Mouse (Mus musculus) retina, postnatal 1 day (tissue): ENCODE measurements around the gene 9030612E09Rik.

Experiments
- DNase-seq: peaks from one replicate; pipeline ENCODE4 v3.0.0-alpha.2; 2012

9030612E09Rik gene

DNA sequence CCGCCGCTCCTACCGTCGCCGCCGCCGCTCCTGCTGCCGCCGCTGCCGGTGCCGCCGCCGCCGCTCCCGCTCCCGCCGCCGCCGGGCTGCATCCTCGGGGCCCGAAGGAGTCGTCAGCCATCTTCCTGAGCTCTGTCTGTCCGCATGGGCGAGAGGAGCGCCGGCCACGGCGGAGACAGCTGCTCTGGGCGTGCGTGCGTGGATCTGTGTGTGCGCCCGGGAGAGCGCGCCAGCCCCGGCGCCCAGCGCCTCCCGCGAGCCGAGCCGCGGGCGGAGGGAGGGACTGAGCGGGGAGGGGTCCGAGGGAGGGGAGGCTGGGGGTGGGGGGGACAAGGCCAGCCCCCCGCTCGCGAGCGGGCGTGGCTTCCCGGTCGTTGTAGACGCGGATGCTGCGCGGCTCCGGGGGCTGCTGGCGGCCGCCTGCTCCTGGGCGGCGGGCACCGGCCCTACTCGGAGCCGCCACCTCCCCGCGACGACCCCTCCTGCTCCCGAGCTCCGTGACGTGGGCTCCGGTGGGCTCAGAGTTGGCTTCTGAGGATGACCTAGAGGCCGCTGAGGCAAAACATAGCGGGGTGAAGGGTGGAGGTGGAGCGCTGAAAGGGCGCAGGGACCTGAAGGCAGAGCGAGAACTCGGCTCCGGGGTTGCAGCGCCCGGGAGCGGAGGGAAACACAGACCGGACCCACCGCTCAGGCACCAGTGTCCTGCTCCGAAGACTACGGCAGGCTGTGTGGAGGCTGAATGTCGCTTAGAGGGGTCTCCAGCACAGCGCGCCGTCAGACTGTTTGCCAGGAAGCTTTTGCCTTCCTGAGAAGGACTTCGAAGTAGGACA, at the start of gene 9030612E09Rik, which contains the start of gene Sobp:
TSS of gene 9030612E09Rik (plus strand) at position 379 of the 830 bp plus-strand sequence.
TSS of gene Sobp (minus strand) at position 205 of the 830 bp plus-strand sequence.
- peak; percentile 84 for DNase-seq

DNA sequence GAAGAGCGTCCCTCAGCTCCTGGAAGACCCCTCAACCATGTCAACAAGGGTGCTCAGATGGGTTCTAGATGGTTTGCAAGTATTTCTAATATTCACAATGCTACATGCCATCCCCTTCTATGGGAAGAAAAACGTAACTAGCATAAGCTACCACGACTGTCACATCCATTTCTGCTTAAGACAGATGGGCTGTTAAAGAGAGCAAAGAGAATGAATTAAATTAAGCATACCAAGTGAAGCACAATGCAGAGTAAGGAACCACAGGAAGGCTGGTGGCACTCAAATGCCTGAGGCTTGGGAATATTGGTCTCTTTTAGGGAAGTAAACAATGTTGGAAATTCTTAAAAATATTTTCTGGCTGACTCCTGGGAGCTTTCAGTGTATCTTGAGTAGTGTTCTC, 45.8 kb upstream of the 9030612E09Rik start:
- peak; percentile 57 for DNase-seq

DNA sequence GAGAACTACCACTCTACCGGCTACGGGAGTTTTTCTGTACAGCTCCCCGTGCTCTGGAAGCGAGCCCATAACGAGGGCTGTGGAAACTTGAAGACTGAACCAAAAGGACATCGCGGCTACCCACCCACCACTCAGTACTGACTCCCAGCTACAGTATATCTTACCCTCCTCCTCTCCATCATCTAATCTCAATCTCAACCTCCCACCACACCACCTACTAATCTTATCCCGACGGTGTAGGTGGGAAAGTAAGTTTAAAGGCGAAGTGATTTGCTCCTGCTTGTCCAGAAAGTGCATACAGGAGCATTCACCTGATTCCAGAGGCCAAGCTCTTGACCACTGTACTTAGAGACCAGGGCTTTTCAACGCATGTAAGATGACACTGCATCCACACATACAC, 40.5 kb upstream of the 9030612E09Rik start:
- no peak for DNase-seq

DNA sequence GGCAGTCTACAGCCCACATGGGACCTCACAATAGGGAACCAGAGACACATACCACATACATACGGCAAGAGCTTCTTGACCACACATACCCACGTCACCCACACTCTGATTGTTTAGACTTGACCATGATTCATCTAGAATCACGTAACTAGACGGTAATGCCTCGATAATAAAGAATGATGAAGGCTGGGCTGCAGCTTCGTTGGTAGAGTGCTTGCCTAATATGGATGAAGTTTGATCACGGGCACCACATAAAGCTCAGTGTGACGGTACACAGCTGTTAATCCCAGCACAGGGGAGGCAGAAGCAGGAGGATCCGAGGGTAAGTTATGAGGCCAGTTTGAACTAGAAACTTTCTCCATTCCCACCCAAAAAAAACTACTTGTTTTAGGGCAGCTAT, 31.3 kb upstream of the 9030612E09Rik start:
- DNase-seq = no peak

DNA sequence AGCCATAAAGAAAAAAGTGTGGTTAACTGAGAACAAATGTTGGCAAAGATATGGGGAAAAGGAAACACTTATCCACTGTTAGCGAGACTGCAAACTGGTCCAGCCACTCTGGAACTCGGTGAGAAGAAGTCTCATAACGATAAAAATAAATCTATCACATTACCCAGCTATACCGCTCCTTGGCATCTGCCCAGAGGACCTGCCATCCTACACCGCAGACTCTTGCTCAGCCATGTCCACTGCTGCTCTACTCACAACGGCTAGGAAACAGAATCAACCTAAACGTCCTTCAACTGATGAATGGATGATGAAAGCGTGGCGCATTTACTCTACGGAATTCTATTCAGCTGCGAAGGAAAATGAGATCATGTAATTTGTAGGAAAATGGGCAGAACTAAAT, 26.0 kb upstream of the 9030612E09Rik start:
- DNase-seq = no peak

DNA sequence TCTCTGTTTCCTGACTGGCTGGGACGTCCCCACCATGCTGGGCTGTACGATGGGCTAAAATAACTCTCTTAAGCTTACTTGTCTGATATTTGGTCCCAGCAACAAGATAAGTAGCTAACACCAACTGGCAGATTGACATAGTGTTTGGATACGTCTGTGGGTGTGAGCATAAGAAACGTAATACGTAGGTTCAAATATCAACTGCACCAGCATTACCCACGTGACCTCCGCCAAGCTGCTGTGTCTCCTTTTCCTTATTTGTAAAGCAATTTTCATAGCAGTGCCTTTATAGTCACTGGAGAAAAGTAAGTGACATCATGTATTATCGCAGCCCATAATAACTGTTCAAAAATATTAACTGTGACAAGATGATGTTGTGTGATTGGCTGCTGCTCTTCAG, 21.9 kb upstream of the 9030612E09Rik start:
- no peak for DNase-seq

DNA sequence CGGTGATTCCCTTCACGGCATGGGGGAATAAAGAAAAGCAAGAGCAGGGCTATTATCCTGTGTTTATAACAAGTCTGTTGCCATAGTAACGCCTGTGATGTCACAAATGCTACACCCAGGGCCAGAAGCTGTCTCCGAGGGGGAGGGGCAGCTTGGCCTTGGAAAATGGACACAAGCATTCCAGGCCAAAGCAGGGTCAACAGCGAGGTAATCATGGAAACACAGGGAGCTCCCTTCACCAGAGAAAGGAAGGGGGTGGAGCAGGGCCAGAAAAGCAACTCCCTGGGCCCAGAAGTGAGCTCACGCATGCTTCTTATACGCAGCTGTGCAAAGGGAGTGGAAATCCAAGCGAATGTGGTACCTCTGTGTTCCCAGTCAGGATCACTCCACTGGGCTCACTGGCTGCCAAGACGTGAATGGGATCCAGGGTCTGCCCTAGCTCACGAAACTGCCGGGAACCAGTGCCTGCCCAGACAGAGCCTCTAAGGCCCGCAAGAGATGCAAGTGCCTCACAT, 19.4 kb upstream of the 9030612E09Rik start:
- peak; percentile 93 for DNase-seq

DNA sequence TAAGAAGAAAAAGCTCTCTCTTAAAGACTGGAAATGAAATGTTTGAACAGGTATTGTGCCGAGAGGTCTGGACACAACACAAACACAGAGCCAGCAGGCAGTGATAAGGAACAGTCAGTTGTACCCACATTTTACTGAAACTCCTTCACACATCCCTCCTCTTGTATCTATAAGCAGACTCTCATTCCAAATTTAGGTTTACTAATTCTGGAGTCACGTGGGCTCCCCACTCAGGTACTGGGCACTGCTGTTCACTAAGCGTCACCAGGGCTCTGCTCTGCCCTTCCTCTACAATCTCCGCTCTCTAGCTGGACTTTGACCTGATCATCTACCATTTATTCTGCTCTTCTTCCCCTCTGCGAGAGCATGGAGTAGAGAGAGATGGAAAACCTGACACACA, 15.6 kb upstream of the 9030612E09Rik start:
- no peak for DNase-seq

DNA sequence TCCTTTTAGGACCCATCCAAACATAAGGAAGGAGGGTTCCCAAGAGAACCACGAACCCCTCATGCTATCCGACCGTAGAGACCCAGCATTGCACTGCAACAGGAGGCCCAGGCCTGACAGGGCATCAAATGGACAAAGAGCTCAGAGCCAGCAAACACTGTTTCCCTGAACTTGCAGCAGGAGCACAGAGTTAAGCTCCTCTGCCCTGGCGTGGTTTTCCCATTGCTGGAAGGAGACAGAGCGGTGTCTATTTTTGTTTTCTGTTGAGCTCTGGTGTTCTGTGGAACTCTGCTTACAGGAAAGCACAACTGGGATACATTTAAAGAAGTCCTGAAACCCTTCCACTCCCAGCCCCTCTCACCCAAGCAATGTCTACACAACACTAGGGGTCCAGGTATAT, 15.2 kb upstream of the 9030612E09Rik start:
- DNase-seq = no peak

DNA sequence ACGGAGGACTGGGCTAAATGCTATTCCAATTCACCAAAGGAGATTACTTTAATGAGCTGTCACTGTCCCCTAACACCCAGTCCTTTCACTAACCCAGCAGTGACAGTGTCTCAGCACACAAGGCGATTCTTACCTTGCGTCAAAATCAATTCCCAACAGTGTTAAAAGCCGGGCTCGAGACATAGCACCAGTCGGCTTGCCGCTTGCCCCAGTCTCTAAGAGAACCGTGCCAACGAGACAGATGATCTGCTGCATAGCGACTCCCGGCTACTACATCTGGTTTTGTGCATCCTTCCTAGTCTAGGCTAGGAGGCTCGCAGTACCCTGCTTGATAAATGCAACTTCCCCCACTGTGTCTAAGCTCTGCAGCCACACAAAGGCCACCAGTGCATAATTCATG, 12.2 kb upstream of the 9030612E09Rik start:
- peak; percentile 23 for DNase-seq

DNA sequence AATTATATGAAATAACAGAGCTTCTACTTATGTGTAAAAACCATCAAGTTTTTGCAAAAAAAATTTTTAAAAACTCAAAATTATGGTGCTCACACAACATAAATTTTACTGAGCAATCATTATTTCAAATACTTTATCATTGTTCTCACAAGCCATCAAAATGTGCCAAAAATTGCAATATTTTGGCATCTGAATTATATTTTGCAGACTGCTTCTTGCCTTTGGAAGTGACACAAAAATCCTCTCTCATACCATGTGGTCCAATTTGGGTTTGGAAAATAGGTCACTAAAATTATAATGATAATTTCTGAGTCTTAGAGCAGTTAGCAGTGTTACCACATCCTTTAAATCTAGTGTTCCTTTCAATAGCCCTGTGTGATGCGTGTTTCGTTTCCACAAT, 10.1 kb upstream of the 9030612E09Rik start:
- DNase-seq = no peak

DNA sequence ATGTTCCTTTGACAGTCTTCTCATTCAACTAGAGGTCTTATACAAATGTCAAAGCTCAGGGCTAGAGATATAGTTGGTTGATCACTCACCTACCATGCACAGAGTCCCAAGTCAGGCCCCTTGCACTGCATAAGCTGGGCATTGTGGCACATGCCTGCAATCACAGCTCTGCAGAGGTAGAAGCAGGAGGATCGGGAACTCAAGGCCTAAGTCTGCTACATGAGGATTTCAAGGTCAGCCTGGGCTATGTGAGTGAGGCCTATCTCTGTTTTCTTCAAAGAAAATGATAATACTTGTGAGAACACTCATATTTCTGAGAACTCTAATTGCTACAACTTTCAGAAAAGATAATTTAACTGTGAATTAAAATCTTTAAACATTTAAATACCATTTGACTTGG, 8.4 kb upstream of the 9030612E09Rik start:
- DNase-seq = no peak

DNA sequence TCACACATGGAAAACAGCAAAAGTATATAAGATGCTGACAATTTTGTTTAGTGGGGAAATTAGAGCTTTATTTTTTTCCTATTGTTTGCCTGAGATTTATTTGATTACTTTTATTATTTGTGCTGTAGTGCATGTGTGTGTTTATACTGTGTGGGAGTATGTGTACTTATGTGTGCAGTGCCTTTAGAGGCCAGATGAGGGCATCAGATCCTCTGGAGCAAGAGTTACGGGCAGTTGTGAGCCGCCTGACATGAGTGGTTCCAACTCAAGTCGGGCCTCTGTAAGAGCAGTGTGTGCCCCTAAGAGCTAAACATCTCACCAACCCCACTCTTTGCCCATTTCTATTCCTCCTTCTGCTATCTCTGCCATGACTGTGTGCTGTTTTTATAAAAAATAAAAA, 7.7 kb upstream of the 9030612E09Rik start:
- no peak for DNase-seq

DNA sequence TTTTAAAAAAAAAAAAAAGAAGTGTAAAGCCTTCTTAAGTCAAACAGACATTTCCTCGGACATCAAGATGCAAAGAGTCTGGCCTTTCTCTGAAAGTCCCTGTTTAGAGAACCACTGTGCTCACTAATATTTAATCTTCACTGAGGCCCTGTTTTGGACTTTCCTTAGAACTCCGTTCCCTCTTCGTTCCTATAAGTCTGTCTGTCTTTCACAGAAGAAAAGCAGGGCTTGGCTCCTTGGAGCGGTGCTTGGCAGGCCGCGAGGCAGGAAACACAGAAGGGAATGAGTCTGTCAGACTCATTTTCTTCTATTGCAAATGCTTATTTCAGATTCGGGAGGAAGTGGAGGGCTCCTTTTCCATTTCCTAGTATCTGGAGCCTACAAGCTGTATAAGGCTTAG, 5.7 kb upstream of the 9030612E09Rik start:
- DNase-seq = no peak

DNA sequence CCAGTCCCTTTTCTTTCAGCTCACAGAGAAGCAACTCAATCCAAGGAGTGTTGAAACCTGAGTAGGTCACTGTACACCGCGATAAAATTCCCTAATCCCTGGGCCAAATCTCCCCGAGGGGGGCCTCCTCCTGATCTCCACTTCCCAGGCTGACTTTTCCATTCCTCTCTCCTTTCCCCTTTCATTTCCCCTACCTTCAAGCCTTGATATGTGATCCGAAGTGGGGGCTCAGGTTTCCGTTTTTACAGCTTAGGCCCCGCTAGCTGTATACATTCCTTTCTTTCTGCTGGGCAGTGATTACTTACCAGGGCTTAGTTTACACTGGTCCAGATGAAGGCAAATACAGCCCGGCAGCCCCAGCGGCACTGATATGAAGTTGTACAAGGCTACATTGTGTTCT, 3.4 kb upstream of the 9030612E09Rik start:
- DNase-seq = peak; percentile 32

DNA sequence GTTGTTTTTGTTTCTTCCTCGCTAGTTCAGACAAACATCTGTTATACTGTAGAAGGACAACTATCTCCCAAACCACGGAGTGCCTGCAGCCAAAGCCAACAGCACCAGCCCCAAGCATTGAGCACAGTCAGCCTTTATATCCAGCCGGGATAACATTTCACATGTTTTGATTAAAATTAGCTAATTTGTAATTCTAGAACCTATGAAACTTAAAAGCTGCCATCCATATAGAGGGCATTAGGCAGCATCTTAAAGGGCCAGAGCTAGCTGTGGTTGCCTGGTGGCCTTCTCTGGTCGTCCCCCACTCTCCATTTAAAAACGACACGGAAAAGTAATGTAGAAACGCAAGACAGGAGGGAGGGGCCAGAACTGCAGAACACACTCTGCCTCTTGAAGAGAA, 2.4 kb upstream of the 9030612E09Rik start:
- no peak for DNase-seq

DNA sequence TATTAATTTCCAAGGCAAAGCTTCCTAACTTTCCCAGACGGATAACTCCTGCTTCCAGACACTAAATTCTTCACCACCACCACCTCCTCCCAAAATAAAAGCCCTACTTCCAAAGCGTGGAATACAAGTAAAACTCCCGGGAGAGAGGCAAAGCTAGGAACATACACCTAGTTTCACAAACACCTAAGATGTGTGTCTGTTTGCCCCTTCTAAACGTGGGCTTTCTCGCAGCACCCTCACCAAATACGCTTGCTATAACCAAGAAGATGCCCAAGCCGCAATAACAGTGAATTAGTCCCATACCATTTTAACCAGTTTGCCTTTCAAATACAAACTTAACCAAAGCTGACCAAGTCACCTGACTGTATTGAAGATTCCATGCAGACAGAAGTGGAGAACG, 1.9 kb upstream of the 9030612E09Rik start:
- no peak for DNase-seq

DNA sequence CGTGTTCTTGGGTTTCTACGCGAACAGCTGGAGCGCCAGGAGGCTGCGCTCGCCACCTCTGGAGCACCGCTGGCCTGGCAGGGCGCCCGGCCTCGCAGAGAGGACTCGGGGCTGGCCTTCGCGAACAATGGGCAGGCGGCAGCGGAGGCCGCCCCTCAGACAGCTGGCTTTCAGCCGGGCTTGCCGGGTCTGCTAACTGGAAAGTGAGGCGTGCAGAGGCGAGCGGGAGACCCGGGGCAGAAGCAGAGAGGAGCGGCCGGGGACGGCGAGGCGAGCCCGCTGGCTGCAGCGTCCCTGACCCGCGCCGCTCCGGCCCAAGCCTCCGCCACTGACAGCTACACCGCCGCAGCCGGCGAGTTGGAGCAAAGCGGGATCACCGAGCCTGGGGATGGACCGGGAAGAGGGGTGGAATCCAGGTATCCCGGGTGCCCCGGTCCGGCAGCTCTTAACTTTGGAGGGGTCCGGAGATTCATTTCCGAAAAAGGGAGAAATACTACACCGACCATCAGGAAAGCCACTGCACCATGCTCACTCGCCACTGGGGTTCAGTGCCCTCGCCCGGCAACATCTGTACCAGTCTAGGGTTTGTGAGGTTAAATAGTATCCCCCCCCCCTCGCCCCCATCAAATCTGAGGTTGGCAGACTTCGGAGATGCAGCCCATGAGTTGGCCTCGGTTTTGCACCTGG, 1.2 kb upstream of the 9030612E09Rik start:
- peak; percentile 81 for DNase-seq

DNA sequence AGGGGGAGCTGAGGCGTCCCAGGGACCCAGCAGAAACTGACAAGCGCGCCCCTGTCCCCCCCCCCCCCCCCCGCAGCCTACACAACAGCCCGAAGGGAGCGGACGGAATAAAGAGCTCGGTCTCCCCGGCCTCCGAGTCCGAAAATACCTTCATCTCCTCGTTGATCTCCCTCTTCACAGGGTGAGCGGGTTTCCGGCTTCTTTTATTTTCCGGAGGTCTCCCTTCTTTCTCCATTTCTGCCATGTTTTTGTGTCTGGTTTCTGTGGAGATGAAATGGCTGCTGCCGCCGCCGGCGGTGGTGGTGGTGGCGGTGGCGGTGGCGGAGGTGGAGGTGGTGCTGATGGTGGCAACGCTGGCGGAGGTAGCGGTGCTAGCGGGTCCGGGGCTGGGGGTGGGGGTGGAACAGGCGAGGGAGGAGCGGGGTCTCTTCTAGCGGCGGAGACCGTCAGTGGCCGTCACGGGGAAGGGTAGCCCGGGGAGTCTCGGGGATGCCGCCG, 627 bp upstream of the 9030612E09Rik start:
- DNase-seq = peak; percentile 61

DNA sequence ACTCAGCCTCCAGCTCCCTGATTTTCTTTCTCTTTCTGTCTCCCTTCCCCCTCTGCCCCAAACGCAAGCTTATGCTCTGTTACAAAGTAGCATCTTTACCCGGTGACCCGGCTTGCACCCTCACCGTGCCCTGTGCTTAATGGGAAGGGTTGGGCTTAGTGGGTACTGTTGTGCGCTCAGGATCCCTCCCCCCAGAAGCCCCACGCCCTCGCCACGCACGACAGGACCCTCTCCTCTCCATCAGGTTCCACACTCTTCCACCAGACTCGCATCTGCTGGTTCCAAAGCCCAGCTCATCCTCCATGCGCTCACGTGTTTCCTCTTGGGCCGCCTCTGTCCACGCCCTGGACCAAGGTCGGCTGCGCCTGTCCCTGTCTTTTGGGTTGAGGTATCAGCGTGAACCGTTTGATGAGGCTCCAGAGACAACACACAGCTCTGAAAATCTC, 675 bp downstream of the 9030612E09Rik start:
- DNase-seq = no peak

DNA sequence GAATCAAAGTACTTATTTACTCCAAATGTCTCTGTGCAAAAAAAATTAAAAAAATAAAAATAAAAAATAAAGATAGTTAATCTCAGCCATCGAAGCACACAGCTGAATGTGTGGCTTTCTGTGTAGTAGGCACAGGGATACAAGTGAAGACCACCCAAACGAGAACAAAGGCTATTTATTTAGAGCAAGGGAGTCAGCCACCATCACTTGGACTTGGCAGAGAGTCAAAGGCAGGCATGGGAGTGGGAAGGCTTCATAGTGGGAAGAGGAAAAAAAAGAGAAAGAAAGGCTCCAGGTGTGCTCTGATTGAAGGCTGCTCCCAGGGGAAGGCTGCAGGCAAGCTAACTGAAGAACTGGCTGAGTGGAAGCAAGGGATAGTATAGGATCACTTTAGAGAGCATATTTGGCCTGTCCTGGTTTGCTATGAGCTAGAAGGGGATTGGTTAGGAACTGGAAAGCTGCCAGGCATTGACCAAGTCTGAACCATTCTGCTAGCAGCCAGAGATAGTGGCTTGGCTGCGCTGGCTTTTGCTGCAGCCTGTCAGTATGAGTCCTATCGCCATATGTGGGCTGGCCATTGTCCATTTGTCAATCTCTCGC, 5.9 kb downstream of the 9030612E09Rik start:
- peak; percentile 74 for DNase-seq

DNA sequence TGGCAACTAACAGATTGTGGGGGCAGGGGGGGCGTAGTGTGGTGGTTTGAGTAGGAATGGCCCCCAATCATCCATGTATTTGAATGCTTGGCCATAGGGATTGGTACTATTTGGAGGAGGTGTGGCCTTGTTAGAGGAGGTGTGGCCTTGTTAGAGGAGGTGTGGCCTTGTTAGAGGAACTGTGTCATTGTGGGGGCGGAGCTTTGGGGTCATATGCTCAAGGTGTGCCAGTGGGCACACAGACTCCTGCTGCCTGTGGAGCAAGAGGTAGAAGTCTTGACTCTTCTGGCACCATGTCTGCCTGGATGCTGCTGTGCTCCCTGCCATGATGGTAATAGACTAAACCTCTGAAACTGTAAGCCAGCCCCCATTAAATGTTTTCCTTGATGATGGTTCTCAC, 25.7 kb downstream of the 9030612E09Rik start:
- DNase-seq = no peak

DNA sequence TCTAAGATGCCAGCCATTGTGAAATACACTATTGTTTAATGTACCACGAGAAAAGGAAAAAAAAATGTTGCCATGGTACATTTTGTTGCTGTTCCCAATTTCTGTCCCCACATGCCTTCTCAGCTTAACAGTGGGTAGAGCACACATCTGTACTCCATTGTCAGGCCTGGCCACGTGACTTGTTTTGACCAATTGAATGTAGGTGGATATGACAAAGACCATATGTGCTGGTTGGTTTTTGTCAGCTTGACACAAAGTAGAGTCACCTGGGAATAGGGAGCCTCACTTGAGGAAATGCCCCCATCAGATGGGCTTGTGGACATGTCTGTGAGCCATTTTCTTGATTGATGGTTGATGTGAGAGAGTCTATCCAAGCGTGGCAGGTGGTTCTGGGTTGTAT, 29.4 kb downstream of the 9030612E09Rik start:
- no peak for DNase-seq
